Mouse (Mus musculus) limb, embryonic 14.5 days (tissue): Measurements from ENCODE around the gene Olfr1392. TPM values are rescaled to one million over a fixed set of nuclear protein-coding genes. Genes with fewer than 3 reads are reported as not detected.
A peak's percentile ranks its signal among the peaks of the same experiment; 100 is the strongest.

Source experiments
- ATAC-seq: fragments of 200-750 bp; cut with Nextera tagmentation; 2 replicates; pipeline ENCODE4 v1.8.0; 2017; ENCODE audit warnings: low read depth, moderate number of reproducible peaks, moderate TSS enrichment; ENCODE audit not compliant: low FRiP score
- DNase-seq: peaks from one replicate; pipeline ENCODE4 v3.0.0-alpha.2; 2015; ENCODE audit warnings: low spot score
- H3K27ac ChIP-seq: fragments of 300-500 bp; sonication (generic); replicated peaks from 2 replicates; pipeline ENCODE4 v1.5.1; 2014; ENCODE audit warnings: low read depth, mild to moderate bottlenecking, low read length, moderate library complexity, mixed read lengths
- H3K27me3 ChIP-seq: fragments of 300-500 bp; sonication (generic); 2 replicates; pipeline ENCODE4 v1.6.1; 2014; ENCODE audit warnings: low read length, mixed read lengths; ENCODE audit not compliant: control insufficient read depth, insufficient read depth
- H3K36me3 ChIP-seq: fragments of 300-500 bp; sonication (generic); 2 replicates; pipeline ENCODE4 v1.6.1; 2014; ENCODE audit warnings: mild to moderate bottlenecking, low read length, moderate library complexity, mixed read lengths; ENCODE audit not compliant: control insufficient read depth, insufficient read depth
- H3K4me1 ChIP-seq: fragments of 300-500 bp; sonication (generic); 2 replicates; pipeline ENCODE4 v1.6.1; 2014; ENCODE audit warnings: antibody characterized with exemption, low read length, mixed read lengths; ENCODE audit not compliant: control insufficient read depth, insufficient read depth
- H3K4me2 ChIP-seq: fragments of 300-500 bp; sonication (generic); replicated peaks from 2 replicates; pipeline ENCODE4 v1.6.1; 2014; ENCODE audit warnings: low read depth, mild to moderate bottlenecking, low read length, moderate library complexity; ENCODE audit not compliant: severe bottlenecking
- H3K4me3 ChIP-seq: fragments of 300-500 bp; sonication (generic); replicated peaks from 2 replicates; pipeline ENCODE4 v1.5.1; 2014; ENCODE audit warnings: low read length
- H3K9ac ChIP-seq: fragments of 300-500 bp; sonication (generic); 2 replicates; pipeline ENCODE4 v1.6.1; 2014; ENCODE audit warnings: mild to moderate bottlenecking, low read depth, low read length, moderate library complexity; ENCODE audit not compliant: severe bottlenecking
- H3K9me3 ChIP-seq: fragments of 300-500 bp; sonication (generic); 2 replicates; pipeline ENCODE4 v1.6.1; 2016; ENCODE audit warnings: low read length; ENCODE audit not compliant: control insufficient read depth
- POLR2A ChIP-seq: fragments of 200-500 bp; IDR thresholded peaks from 2 replicates; pipeline ENCODE4 v1.8.0; 2012; ENCODE audit warnings: inconsistent platforms, mild to moderate bottlenecking, moderate library complexity, borderline replicate concordance; ENCODE audit not compliant: insufficient read depth, insufficient read length; ENCODE audit errors: extremely low read depth
- WGBS: fragments of 180-500 bp; shearing (Covaris S2); extraction: QIAGEN DNeasy Blood & Tissue Kit; methylation state at CpG from one replicate; pipeline ENCODE4 v1.1.7; 2014; 5-methylcytosine and 5-hydroxymethylcytosine counted together
- polyA plus RNA-seq, 2 experiments: library from polyadenylated mRNA; depleted of rRNA in 1 of 2; stranded (reverse) in 1 of 2; unstranded in 1 of 2; fragments of >200 nt; fragmentation: Nextera tagmentation in 1 of 2; extraction: Ambion mirVana in 1 of 2; gene quantifications; 2 replicates each; pipeline versions ENCODE4 v1.2.1 to v1.2.3; 2012 to 2014

Olfr1392 gene
- polyA plus RNA-seq, 2 experiments, result 0.06 to 0.18 TPM

DNA sequence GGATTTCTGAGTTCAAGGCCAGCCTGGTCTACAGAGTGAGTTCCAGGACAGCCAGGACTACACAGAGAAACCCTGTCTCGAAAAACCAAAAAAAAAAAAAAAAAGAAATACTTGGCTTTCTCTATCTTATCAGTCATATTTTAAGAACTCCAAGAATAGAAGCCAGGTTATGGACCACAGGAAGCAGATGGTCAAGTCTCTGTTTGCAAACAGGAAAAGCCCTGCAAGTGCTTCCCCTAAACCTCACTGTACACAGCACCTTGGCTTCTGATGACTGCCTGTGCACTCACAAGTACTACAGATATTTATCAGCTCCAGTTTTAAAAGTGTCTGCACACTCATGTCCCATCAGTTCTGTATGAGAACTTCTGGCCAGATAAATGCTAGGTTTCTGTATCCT lies 43.6 kb upstream of the Olfr1392 start:
- TF ChIP-seq POLR2A, result no peak
- Histone ChIP-seq H3K27me3 (no peaks in the 10 kb centered on the region), H3K9ac (no peak overlapping the region), H3K4me1 (peaks cover 12% of the 10 kb centered on the region), H3K4me3 (no peak overlapping the region), H3K4me2 (no peak overlapping the region), H3K9me3 (no peaks in the 10 kb centered on the region), H3K36me3 (no peaks in the 10 kb centered on the region), H3K27ac (no peak overlapping the region)
- 100% methylated on average over 1 of the region's 1 CpGs for WGBS
- no peak for ATAC-seq
- no peak for DNase-seq

- H3K4me2 ChIP-seq, result peak overlapping the region; percentile 68
- DNase-seq (peak; percentile 42), ATAC-seq (no peak)
- peak overlapping the region; percentile 55 for H3K4me3 ChIP-seq
- H3K36me3 ChIP-seq, result no peaks in the 10 kb centered on the region
- 21% methylated on average over 11 of the region's 11 CpGs for WGBS
- H3K9ac ChIP-seq, result peak overlapping the region; percentile 55
- no peak for TF ChIP-seq POLR2A
- no peaks in the 10 kb centered on the region for H3K9me3 ChIP-seq
- peaks cover 12% of the 10 kb centered on the region for H3K4me1 ChIP-seq
- H3K27me3 ChIP-seq, result no peaks in the 10 kb centered on the region
- peak overlapping the region; percentile 92 for H3K27ac ChIP-seq
Observed at GRCm38 (mm10) chr11:49242944-49243626, 42.0 kb upstream of the Olfr1392 start.

GRCm38 (mm10) chr11:49243727-49244594 lies 41.1 kb upstream of the Olfr1392 start, which contains the start of gene Mgat1:
Mgat1 (plus strand) TSS chr11:49244191.
- Histone ChIP-seq H3K9ac (peak within 1 kb of the TSS; percentile 55), H3K4me3 (peak within 1 kb of the TSS; percentile 55), H3K27me3 (no peaks in the 10 kb centered on the region), H3K9me3 (no peaks in the 10 kb centered on the region), H3K4me1 (peaks cover 13% of the 10 kb centered on the region), H3K36me3 (no peaks in the 10 kb centered on the region), H3K27ac (peak within 1 kb of the TSS; percentile 92), H3K4me2 (peak within 1 kb of the TSS; percentile 68)
- TF ChIP-seq POLR2A, result peak; percentile 94; the same call in 1 of the 2 replicates
- under 1% methylated on average over 49 of the region's 60 CpGs for WGBS
- peak; percentile 98 for DNase-seq
- peak; percentile 93 for ATAC-seq

DNA sequence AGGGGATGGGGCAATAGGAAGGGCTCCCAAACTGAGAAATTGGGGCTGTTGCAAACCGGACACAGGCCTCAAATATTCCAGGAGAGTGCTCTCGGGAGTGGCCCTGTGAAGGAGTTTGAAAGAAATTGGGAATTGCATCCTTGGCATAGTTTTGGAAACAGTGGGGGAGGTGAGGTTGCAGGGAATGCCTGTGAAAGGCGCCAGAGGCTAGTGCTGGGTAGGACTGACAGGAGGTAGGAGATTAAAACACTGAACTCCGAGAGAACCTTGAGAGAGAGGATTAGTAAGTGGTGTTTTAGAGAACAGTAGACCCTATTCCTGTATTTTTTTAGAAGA lies 40.5 kb upstream of the Olfr1392 start:
- DNase-seq (no peak), ATAC-seq (no peak)
- Histone ChIP-seq H3K4me1 (peaks cover 19% of the 10 kb centered on the region), H3K9ac (peak overlapping the region; percentile 55), H3K27ac (peak overlapping the region; percentile 92), H3K4me2 (peak overlapping the region; percentile 68), H3K4me3 (peak overlapping the region; percentile 55), H3K27me3 (no peaks in the 10 kb centered on the region), H3K36me3 (no peaks in the 10 kb centered on the region), H3K9me3 (no peaks in the 10 kb centered on the region)
- 0% methylated on average over 4 of the region's 4 CpGs for WGBS
- TF ChIP-seq POLR2A, result no peak

- TF ChIP-seq POLR2A, result no peak
- Histone ChIP-seq H3K9me3 (no peaks in the 10 kb centered on the region), H3K27me3 (no peaks in the 10 kb centered on the region), H3K4me3 (peak overlapping the region; percentile 55), H3K27ac (peak overlapping the region; percentile 92; the same call in 1 of the 2 replicates), H3K4me1 (peaks cover 25% of the 10 kb centered on the region), H3K4me2 (peak overlapping the region; percentile 68), H3K9ac (no peak overlapping the region), H3K36me3 (no peaks in the 10 kb centered on the region)
- ATAC-seq (no peak), DNase-seq (no peak)
- 20% methylated on average over 7 of the region's 7 CpGs for WGBS
Observed at GRCm38 (mm10) chr11:49245176-49245575, 39.9 kb upstream of the Olfr1392 start.
